Mouse (Mus musculus) T-helper 2 cell (primary cell): ENCODE data around the gene Pbx4.

Experiments
- in situ Hi-C: fragments of 300-600 bp; cut with MboI, MseI; formaldehyde crosslinking; loops from one replicate; pipeline ENCODE4 v1.15.1; 2025; ENCODE audit warnings: high pct_unique_total_duplicates

Gene Pbx4

GRCm38 (mm10) chr8:69899876-69900275 lies 67.6 kb downstream of the Pbx4 start:
- in situ Hi-C loops, result loop anchor here (25.0 kb wide), 1 partner anchor 262 kb away; the partner anchor contains the start of gene Tmem161a

GRCm38 (mm10) chr8:69900895-69901451 lies 68.7 kb downstream of the Pbx4 start:
- in situ Hi-C loops, result loop anchor here (25.0 kb wide), 1 partner anchor 261 kb away; the partner anchor contains the start of gene Tmem161a

GRCm38 (mm10) chr8:69901484-69902162 lies 69.3 kb downstream of the Pbx4 start:
- in situ Hi-C loops, result loop anchor here (25.0 kb wide), 1 partner anchor 261 kb away; the partner anchor contains the start of gene Tmem161a

- in situ Hi-C loops, result loop anchor here (25.0 kb wide), 1 partner anchor 260 kb away; the partner anchor contains the start of gene Tmem161a
These were observed 70.1 kb downstream of the Pbx4 start, which contains the start of the genes Tssk6, Ndufa13 and Yjefn3 for GRCm38 (mm10) chr8:69902163-69903062. Gene Tssk6, plus strand, starts transcription at chr8:69902184. Gene Ndufa13, minus strand, starts transcription at chr8:69902558. Gene Yjefn3, minus strand, starts transcription at chr8:69902712.

GRCm38 (mm10) chr8:69903063-69903542 lies 70.8 kb downstream of the Pbx4 start:
- in situ Hi-C loops, result loop anchor here (25.0 kb wide), 1 partner anchor 259 kb away; the partner anchor contains the start of gene Tmem161a

GRCm38 (mm10) chr8:69904096-69904495 lies 71.8 kb downstream of the Pbx4 start:
- in situ Hi-C loops, result loop anchor here (25.0 kb wide), 1 partner anchor 258 kb away; the partner anchor contains the start of gene Tmem161a

- in situ Hi-C loops, result loop anchor here (25.0 kb wide), 1 partner anchor 256 kb away; the partner anchor contains the start of gene Tmem161a
These were observed 74.0 kb downstream of the Pbx4 start for GRCm38 (mm10) chr8:69906260-69906659.

GRCm38 (mm10) chr8:69907106-69907505 lies 74.8 kb downstream of the Pbx4 start:
- in situ Hi-C loops, result loop anchor here (25.0 kb wide), 1 partner anchor 255 kb away; the partner anchor contains the start of gene Tmem161a

- in situ Hi-C loops, result loop anchor here (25.0 kb wide), 1 partner anchor 250 kb away; the partner anchor contains the start of gene Tmem161a
These were observed 79.6 kb downstream of the Pbx4 start for GRCm38 (mm10) chr8:69911917-69912316.

GRCm38 (mm10) chr8:69912478-69913074 lies 80.3 kb downstream of the Pbx4 start:
- in situ Hi-C loops, result loop anchor here (25.0 kb wide), 1 partner anchor 250 kb away; the partner anchor contains the start of gene Tmem161a

GRCm38 (mm10) chr8:69914526-69914925 lies 82.2 kb downstream of the Pbx4 start:
- in situ Hi-C loops, result loop anchor here (25.0 kb wide), 1 partner anchor 248 kb away; the partner anchor contains the start of gene Tmem161a

- in situ Hi-C loops, result loop anchor here (5.0 to 25.0 kb wide), 2 partner anchors 87 to 247 kb away; partner anchors contain the start of gene Tmem161a
These were observed 83.5 kb downstream of the Pbx4 start for GRCm38 (mm10) chr8:69915748-69916147.

GRCm38 (mm10) chr8:69918506-69918905 lies 86.2 kb downstream of the Pbx4 start:
- in situ Hi-C loops, result loop anchor here (5.0 to 25.0 kb wide), 2 partner anchors 84 to 244 kb away; partner anchors contain the start of gene Tmem161a

GRCm38 (mm10) chr8:69919010-69919409 lies 86.7 kb downstream of the Pbx4 start:
- in situ Hi-C loops, result loop anchor here (5.0 to 25.0 kb wide), 2 partner anchors 83 to 243 kb away; partner anchors contain the start of gene Tmem161a

GRCm38 (mm10) chr8:69919876-69920662 lies 87.8 kb downstream of the Pbx4 start:
- in situ Hi-C loops, result loop anchor here (5.0 to 25.0 kb wide), 2 partner anchors 82 to 242 kb away; partner anchors contain the start of gene Tmem161a

- in situ Hi-C loops, result loop anchor here (25.0 kb wide), 1 partner anchor 241 kb away; the partner anchor contains the start of gene Tmem161a
These were observed 88.8 kb downstream of the Pbx4 start for GRCm38 (mm10) chr8:69921141-69921540.
